Mouse (Mus musculus) olfactory bulb, adult 2 months (tissue): ENCODE data around the gene Clstn1.

Experiments
- CTCF ChIP-seq: fragments of 200-500 bp; IDR thresholded peaks from 2 replicates; pipeline ENCODE4 v1.5.1; 2012; ENCODE audit warnings: low read depth, mild to moderate bottlenecking, low read length, moderate library complexity; ENCODE audit not compliant: insufficient read depth
- POLR2A ChIP-seq: fragments of 200-500 bp; IDR thresholded peaks from 2 replicates; pipeline ENCODE4 v1.6.1; 2012; ENCODE audit warnings: mild to moderate bottlenecking, low read depth, low read length, moderate library complexity; ENCODE audit not compliant: insufficient read depth

GRCm38 (mm10) chr4:149657858-149658416 lies 71.7 kb downstream of the Clstn1 start:
- no peak for TF ChIP-seq POLR2A
- TF ChIP-seq CTCF = no peak
